Comparison of ENCODE assay signal across 19 mouse cellular contexts in genomic region chr17:58596661-58597060, GRCm38 (mm10).
A peak's percentile ranks its signal among the peaks of the same experiment; 100 is the strongest.
DNase-seq lines count a peak whose midpoint lies in the region.
"Had no signal": no experiment of that assay in that cellular context is flagged by ENCODE, and none has a peak within 500 bp of the region (broad histone marks: within the 10 kb centered on the region; RNA-seq: fewer than 3 reads in every experiment).

No protein-coding gene starts in this region.

- peak; percentile 45 for DNase-seq in ES-CJ7 (ENCODE audit: low read depth, low spot score)
- DNase-seq in R1 (ENCODE audit: low read depth, low spot score): peak; percentile 50
- DNase-seq in ZHBTc4 (ENCODE audit: low read depth, low spot score): peak; percentile 56
- DNase-seq in kidney, adult 9 months: no peak
- DNase-seq in heart, postnatal 25 days (ENCODE audit: low spot score): no peak
- DNase-seq in thymus, postnatal 0 days (ENCODE audit: low spot score): no peak
- DNase-seq: adrenal gland, adult 2 months; adrenal gland, adult 8-10 months; adrenal gland, postnatal 10 days; adrenal gland, postnatal 14 days; adrenal gland, postnatal 25 days; adrenal gland, postnatal 36 days; B cell, adult 2 months; cerebellum, adult 11 months; cerebellum, adult 11-12 months; cerebellum, adult 18-20 months; cerebellum, adult 2 months; cerebellum, adult 8-10 months; cerebellum, adult 9-10 months had no signal

- intact Hi-C loops in heart, postnatal 25 days (cut with DNase I): no loop called here

Comparison
In these comparisons a context has a peak if more than half of its experiments do, and no peak if none do; other contexts are left out.
1. DNase-seq: peak in ES-CJ7 (single experiment), R1 (single experiment) and ZHBTc4 (single experiment); none in kidney, adult 9 months (single experiment), heart, postnatal 25 days (single experiment) and thymus, postnatal 0 days (single experiment).